Mouse (Mus musculus) hindbrain, embryonic 13.5 days (tissue): ENCODE data around the gene Tob1. TPM values are rescaled to one million over a fixed set of nuclear protein-coding genes. Genes with fewer than 3 reads are reported as not detected.

Source experiments
- ATAC-seq: fragments of 200-750 bp; cut with Nextera tagmentation; 2 replicates; pipeline ENCODE4 v1.8.0; 2017; ENCODE audit warnings: moderate TSS enrichment; ENCODE audit not compliant: low FRiP score
- H3K27ac ChIP-seq: fragments of 300-500 bp; sonication (generic); 2 replicates; pipeline ENCODE4 v1.5.1; 2015; ENCODE audit warnings: inconsistent platforms, mild to moderate bottlenecking, moderate library complexity
- H3K27me3 ChIP-seq: fragments of 300-500 bp; sonication (generic); 2 replicates; pipeline ENCODE4 v1.6.1; 2015; ENCODE audit warnings: mild to moderate bottlenecking, inconsistent platforms
- H3K36me3 ChIP-seq: fragments of 300-500 bp; sonication (generic); 2 replicates; pipeline ENCODE4 v1.6.1; 2015; ENCODE audit warnings: mild to moderate bottlenecking, inconsistent platforms
- H3K4me1 ChIP-seq: fragments of 300-500 bp; sonication (generic); replicated peaks from 2 replicates; pipeline ENCODE4 v1.6.1; 2015; ENCODE audit warnings: inconsistent platforms
- H3K4me2 ChIP-seq: fragments of 300-500 bp; sonication (generic); 2 replicates; pipeline ENCODE4 v1.6.1; 2015; ENCODE audit warnings: inconsistent platforms, mild to moderate bottlenecking, moderate library complexity
- H3K4me3 ChIP-seq: fragments of 300-500 bp; sonication (generic); 2 replicates; pipeline ENCODE4 v1.5.1; 2015; ENCODE audit warnings: mild to moderate bottlenecking, inconsistent platforms
- H3K9ac ChIP-seq: fragments of 300-500 bp; sonication (generic); 2 replicates; pipeline ENCODE4 v1.6.1; 2015; ENCODE audit warnings: mild to moderate bottlenecking, inconsistent platforms
- H3K9me3 ChIP-seq: fragments of 300-500 bp; sonication (generic); 2 replicates; pipeline ENCODE4 v1.6.1; 2016; ENCODE audit warnings: inconsistent platforms
- WGBS: fragments of 180-500 bp; shearing (Covaris S2); methylation state at CpG from one replicate; pipeline ENCODE4 v1.1.7; 2015; 5-methylcytosine and 5-hydroxymethylcytosine counted together
- polyA plus RNA-seq: library from polyadenylated mRNA; unstranded; fragments of >200 nt; fragmentation: Nextera tagmentation; extraction: Ambion mirVana; gene quantifications from 2 replicates; pipeline ENCODE4 v1.2.1, GENCODE M21; 2015

Tob1 gene
- polyA plus RNA-seq, 1 experiment from 2014 or later, result 36.0 TPM

DNA sequence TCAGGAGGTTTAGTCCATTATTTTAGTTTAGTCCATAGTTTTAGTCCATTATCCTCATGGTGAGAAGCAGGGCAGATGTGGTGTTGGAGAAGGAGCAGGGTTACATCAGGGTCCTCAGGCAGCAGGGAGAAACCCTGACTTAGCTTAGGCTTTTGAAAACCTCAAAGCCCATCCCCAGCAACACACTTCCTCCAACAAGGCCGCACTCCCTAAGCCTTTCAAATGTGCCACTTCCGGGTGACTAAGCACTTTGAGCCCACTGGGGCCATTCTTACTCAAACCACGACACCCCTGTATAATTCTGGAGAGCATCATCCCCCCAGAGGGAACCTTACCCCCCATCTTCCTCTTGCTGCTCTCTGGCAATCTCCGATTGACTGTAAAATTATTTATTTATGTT, 48.6 kb downstream of the Tob1 start:
- Histone ChIP-seq H3K27ac (no peak overlapping the region), H3K36me3 (no peaks in the 10 kb centered on the region), H3K4me2 (no peak overlapping the region), H3K9me3 (no peaks in the 10 kb centered on the region), H3K4me3 (no peak overlapping the region), H3K9ac (no peak overlapping the region), H3K27me3 (no peaks in the 10 kb centered on the region), H3K4me1 (peaks cover 9% of the 10 kb centered on the region)
- 55% methylated on average over 4 of the region's 4 CpGs for WGBS
- no peak for ATAC-seq

DNA sequence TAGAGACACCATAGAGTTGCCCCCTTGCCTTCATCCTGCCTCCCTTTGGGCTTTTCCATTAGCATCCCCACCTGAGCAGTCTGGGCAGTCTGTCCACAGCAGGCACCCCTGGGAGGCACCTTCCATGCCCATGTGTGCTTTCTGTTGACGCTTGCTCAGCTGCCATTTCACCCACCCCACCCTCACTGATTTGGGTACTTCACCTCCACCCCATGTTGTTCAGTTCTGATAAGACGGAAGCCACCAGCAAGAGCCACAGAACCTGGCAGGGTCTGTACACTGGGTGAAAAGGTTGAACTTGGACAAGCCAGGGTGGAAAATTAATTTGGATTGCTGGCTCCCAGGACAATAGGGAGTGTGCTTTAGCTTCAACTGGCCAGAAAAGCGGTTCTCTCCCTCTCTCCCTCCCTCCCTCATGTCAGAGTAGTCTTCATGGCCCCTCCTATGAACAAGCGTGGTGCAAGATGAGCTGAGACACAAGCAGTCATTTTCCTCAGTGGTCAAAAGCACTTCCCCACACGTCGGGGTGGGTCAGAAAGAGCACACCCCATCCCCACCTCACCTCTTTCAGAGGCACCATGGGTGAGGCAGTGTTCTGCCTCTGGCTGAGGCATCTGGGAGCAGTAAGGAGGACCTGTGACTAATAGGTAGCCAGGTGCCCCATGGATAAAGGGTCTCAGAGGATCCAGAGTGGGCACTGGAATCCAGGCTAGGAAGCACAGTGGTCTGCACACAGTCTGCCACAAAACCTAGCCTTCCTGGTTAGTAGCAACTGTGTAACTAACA, 50.5 kb downstream of the Tob1 start:
- H3K36me3 ChIP-seq, result no peaks in the 10 kb centered on the region
- no peak overlapping the region for H3K27ac ChIP-seq
- peaks cover 11% of the 10 kb centered on the region for H3K4me1 ChIP-seq
- H3K4me2 ChIP-seq, result no peak overlapping the region
- no peak overlapping the region for H3K9ac ChIP-seq
- 66% methylated on average over 6 of the region's 6 CpGs for WGBS
- no peaks in the 10 kb centered on the region for H3K9me3 ChIP-seq
- no peak overlapping the region for H3K4me3 ChIP-seq
- ATAC-seq, result no peak
- no peaks in the 10 kb centered on the region for H3K27me3 ChIP-seq

Other genes starting within 250 kb of the Tob1 start
- gene Gm20390, start 243.2 kb upstream of the Tob1 start, polyA plus RNA-seq, result 351 and 358 TPM in 2 replicates
- gene Nme1, start 242.9 kb upstream of the Tob1 start, polyA plus RNA-seq, result 340 and 371 TPM in 2 replicates
- 96.8 and 98.6 TPM in 2 replicates for gene Spag9, start 215.4 kb upstream of the Tob1 start, polyA plus RNA-seq
- gene Wfikkn2, start 34.6 kb downstream of the Tob1 start, polyA plus RNA-seq, result 5.9 and 8.6 TPM in 2 replicates
- gene Gm21885, start 70.4 kb downstream of the Tob1 start, polyA plus RNA-seq, result 0.43 and 0.70 TPM in 2 replicates
- gene Luc7l3, start 110.5 kb downstream of the Tob1 start, polyA plus RNA-seq, result 163 and 167 TPM in 2 replicates
- gene Ankrd40, start 116.5 kb downstream of the Tob1 start, polyA plus RNA-seq, result 10.6 and 12.9 TPM in 2 replicates
- 0.50 and 0.77 TPM in 2 replicates for gene Abcc3, start 181.5 kb downstream of the Tob1 start, polyA plus RNA-seq